Mouse (Mus musculus) liver (tissue): ENCODE results near the gene Slc12a7.
A peak's percentile ranks its signal among the peaks of the same experiment; 100 is the strongest.

Experiments
- DNase-seq: peaks from one replicate; pipeline ENCODE4 v3.0.0-alpha.2; 2020; ENCODE audit warnings: mixed read lengths

Gene Slc12a7

DNA sequence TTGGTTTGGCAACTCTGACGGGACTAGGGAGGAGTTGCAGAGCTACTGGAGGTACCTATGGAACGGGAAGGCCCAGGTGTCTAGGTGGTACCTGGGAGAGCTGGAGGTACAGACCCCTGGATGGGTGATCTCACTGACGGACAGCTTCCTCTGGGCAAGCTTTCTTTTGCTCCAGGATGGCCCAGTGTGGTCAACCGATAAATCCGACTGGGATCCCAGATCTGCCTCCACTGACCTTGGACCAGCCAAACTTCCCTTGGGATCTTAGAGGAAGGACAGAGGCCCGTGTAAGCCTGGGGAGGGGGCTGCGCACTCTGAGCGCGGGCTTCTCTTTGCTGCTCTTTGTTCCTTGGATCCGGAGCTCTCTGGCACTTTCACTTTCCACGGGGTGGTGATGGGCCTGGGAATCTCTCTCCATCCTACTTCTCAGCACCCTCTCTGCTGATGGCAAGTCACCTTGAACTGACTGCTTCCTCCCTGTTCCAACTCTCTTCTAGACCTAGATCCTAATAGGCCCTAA is 31.4 kb downstream of the Slc12a7 start:
- no peak for DNase-seq

DNA sequence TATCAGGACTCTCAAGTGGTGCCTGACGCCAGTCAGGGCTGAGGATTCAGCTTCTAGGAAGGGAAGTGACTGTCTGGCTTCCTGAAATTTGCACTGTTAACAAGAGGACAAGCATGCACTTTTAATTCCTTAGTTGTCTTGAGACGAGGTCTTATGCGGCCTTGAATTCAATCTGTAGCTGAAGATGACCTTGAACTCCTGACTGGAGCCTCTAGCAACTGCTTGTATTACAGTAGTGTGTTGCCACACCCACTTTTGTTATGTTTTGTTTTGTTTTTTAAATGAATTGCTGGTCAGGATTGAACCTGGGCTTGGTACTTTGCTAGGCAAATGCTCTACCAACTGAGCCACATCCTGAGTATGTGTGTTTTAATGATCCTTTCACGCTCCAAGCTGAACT is 32.5 kb downstream of the Slc12a7 start:
- no peak for DNase-seq

- DNase-seq: no peak
Observed at GRCm38 (mm10) chr13:73767224-73767623, 34.3 kb downstream of the Slc12a7 start.

DNA sequence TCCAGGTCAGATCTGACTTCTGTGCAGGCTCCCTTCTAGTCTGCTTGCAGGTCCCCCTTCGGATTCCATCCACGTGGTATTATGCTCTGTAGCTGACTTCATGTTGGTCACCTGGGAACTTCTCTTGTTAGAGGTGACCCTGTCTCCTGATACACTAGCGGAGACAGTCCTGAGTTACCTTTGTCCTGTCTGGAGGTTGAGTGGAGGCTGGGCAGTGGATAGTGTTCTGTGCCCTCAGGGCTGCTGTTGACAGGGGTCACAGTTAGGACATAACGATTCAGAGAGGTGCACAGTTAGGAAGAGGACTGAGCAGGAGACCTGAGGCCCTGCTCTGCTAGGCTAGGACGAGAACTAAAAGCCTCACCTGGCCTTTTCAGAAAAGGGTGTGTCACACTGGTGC is 34.9 kb downstream of the Slc12a7 start:
- no peak for DNase-seq

DNA sequence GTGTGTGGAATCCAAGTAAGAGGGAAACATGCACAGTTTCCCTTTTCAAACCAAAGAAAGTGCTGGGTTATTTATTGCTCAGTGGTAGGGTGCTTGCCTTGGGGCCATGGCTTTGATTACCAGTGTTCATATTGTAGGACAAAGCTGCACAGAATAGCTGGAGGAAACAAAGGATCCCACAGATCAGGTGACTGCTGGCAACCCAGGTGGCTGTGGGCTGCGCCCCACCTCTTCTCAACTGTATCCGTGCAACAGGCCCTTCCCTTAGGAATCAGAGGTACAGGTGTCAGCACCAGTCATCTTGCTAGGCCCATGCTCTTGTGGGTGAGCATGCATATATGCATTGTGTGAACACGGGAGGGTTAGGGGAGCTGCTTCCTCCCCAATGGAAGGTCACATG is 35.4 kb downstream of the Slc12a7 start:
- no peak for DNase-seq

- peak; percentile 45 for DNase-seq
Observed at GRCm38 (mm10) chr13:73769916-73770682, 37.2 kb downstream of the Slc12a7 start.

GRCm38 (mm10) chr13:73771131-73771530 is 38.2 kb downstream of the Slc12a7 start:
- DNase-seq: no peak

DNA sequence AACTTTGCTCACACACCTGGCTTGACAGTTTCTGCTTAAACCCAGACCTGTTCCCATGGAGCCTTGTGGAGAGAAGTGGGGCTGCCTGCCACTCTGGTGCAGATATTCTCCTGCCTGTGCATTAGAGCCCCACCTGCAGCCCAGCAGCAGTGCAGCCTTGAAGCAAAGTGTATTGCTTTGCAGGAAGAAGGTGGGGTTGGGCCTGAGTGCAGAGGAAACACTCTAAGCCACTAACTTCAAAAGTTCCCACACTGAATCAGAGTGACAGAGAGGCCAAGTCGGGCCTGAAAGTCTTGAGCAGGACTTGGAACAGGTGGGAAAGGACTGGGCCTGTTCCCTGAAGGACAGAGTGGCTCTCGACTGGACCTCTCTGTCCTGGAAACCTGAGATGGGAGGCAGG is 39.8 kb downstream of the Slc12a7 start:
- no peak for DNase-seq

GRCm38 (mm10) chr13:73773519-73774205 is 40.8 kb downstream of the Slc12a7 start:
- no peak for DNase-seq

GRCm38 (mm10) chr13:73775786-73776185 is 42.9 kb downstream of the Slc12a7 start:
- no peak for DNase-seq

DNA sequence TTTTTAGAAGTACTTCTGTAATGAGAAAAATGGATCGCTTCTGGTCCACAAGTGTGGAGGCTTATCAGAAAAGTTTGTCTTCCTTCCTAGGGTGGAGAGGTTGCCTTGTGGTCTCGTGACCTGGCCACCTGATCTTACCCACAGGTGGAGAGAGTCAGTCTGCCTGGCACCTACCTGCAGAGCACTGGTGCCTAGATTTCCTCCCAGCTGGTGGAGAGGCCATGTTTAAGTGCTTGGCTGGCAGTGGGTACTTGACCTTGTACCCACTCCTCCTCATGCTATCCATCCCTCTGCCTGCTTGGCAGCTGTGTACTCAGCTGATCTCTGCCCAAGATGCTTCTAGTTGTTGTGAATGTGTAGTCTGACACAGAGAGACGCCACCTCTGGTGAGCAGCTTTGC is 44.7 kb downstream of the Slc12a7 start:
- DNase-seq: no peak

GRCm38 (mm10) chr13:73782486-73782885 is 49.6 kb downstream of the Slc12a7 start:
- DNase-seq: no peak

DNA sequence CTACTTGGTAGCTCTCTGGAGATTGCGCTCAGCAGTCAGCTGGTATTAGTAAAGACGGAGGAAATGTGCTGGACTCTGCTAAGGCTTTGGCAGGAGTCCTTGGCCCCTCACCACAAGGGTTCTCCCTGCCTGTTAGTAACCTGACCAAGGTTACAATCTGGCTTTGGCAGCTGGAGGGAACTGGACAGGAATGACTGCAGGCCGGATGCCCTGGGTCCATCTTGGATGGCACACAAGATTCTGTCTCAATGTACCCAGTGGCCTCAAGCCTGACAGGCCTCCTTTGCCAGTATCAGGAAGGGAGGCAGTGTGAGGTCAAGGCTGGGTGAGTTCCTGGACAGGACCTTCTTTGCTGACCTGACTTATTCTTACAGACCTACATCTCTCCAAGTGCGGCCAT is 59.3 kb downstream of the Slc12a7 start:
- DNase-seq: no peak

GRCm38 (mm10) chr13:73793171-73793570 is 60.3 kb downstream of the Slc12a7 start:
- DNase-seq: no peak

DNA sequence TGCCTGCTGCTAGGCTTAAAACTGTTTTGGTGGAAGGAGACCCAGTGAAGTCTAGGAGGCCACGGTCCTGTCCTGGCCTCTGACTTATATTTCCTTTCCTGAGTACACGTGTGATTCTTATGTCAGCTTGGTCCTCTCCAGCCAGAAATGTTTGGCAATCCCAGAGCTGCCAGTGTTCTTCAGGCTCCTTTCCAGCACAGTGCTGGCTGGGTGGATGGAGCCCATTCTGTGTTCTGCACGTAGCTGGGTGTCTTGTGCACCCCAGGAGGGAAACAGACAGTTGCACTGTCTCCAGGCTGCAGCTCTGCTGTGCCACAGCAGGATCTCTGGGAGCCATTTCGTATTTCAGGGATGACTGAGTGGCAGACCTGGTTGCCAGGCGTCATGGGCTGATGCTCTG is 66.2 kb downstream of the Slc12a7 start:
- DNase-seq: no peak

DNA sequence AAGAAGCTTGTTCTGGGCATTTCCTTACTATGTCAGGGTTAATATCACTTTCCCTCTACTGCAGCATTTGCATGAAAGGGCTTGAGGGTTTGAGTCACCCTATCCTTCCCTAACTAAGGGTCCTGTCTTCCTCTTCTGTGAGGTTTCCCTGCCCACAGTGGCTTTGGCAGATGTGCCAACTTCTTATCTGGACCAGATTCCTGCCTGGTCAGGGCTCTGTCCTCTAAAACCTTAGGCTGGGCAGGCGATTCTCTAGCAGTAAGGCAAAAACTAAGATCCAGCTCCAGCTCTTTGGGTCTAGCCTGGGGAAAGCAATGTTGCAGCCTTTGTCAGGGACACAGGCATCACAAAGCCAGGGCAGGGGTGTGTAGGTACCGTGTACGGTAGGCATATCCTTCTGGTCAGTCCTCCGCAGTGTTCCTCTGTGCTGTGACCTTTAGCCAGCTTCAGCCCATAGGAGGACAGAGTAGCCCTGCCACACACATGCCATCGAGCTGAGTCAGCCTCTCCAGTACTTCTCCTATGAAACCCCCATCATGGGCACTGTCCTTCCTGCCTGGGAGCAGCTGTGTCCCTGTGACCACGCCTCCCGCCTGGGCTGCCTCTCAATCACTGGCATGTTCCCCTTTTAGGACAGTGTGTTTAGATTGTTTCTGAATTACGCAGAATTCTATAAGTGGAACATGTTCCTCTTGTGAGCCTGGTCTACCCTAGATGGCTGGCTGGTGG is 70.7 kb downstream of the Slc12a7 start:
- peak; percentile 40 for DNase-seq

GRCm38 (mm10) chr13:73804914-73805313 is 72.0 kb downstream of the Slc12a7 start:
- no peak for DNase-seq

- no peak for DNase-seq
Observed at GRCm38 (mm10) chr13:73812936-73813335, 80.0 kb downstream of the Slc12a7 start.

DNA sequence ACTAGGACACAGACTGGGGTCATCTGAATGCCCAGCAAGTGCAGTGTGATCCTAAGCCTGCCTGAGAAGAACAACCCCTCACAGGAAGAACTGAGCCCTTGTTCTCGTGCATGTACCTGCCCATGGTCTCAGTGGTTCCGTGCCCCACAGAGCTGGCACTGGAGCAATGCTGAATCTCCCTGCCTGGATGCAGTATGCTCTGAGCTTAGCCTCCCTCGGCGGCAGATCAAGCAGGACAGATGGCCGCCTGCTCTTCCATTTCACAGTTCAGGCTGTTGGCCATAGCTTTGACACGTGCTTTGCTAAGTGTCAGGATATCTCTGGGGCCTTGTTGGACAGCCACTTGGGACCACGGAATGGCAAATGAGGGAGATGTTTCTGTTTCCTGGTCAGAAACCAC is 81.3 kb downstream of the Slc12a7 start:
- DNase-seq: no peak

- no peak for DNase-seq
Observed at GRCm38 (mm10) chr13:73816338-73816737, 83.4 kb downstream of the Slc12a7 start.

GRCm38 (mm10) chr13:73818921-73819320 is 86.0 kb downstream of the Slc12a7 start:
- no peak for DNase-seq

DNA sequence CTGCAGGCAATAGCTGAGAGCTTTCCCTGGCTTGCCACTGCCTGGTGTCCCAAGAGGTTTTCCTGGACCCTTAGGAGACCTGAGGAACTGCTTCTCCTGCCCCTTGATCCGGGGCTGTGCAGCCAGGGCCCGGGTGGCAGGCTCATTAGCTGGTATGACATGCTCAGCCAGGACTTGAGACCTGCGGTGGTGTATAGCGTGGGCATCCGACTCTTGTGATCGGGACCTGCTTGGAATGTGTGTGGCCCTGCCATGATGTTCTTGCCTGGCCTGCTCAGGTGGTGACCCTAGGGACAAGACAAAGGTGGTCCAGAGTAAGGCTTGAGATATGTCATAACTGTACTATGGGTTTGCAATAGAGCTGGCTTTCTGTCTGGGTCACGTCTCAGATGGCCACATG is 88.4 kb downstream of the Slc12a7 start:
- no peak for DNase-seq

DNA sequence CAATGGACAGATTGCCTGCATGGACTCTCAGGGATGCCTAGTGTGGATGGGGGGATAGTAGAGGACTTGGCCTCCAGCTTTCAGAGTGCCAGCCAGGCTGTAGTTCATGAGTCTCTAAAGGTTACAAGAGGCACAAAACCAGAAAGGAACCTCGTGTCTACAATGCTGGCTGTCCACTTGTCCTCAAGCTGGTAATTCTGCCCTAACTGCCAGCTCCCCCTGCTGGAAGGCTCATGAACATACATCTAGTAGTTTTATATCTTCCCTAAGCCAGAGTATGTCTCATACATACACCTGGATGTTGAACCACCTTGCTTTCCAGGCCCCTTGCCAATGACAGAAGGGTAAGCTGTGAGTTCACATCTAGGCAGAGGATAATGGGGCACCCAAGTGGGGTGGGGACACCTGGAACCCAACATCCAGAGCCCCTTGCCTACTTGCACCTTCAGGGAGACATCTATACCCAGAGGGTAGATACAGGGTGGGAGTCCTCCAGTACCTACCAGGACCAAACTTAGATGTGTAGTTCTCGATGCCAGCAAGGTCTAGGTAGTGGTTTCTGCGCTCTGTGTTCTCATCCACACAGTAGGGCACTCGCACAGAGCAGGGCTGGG is 89.4 kb downstream of the Slc12a7 start:
- peak; percentile 59 for DNase-seq
